Mouse (Mus musculus) heart, embryonic 13.5 days (tissue): ENCODE data around the gene Bbs7. TPM values are rescaled to one million over a fixed set of nuclear protein-coding genes. Genes with fewer than 3 reads are reported as not detected.
"Not testable (repeated sequence)": the region's sequence is repeated elsewhere in the genome, so short reads cannot be mapped to it uniquely, and the experiment has no call there.

Experiments
- ATAC-seq: fragments of 200-750 bp; cut with Nextera tagmentation; 2 replicates; pipeline ENCODE4 v1.8.0; 2017; ENCODE audit warnings: moderate TSS enrichment; ENCODE audit not compliant: insufficient number of reproducible peaks, low FRiP score, low TSS enrichment; ENCODE audit errors: extremely low read depth
- H3K27ac ChIP-seq: fragments of 300-500 bp; sonication (generic); replicated peaks from 2 replicates; pipeline ENCODE4 v1.5.1; 2015; ENCODE audit warnings: moderate library complexity, mild to moderate bottlenecking, inconsistent platforms
- H3K27me3 ChIP-seq: fragments of 300-500 bp; sonication (generic); replicated peaks from 2 replicates; pipeline ENCODE4 v1.6.1; 2015; ENCODE audit warnings: mild to moderate bottlenecking, inconsistent platforms
- H3K36me3 ChIP-seq: fragments of 300-500 bp; sonication (generic); 2 replicates; pipeline ENCODE4 v1.6.1; 2015; ENCODE audit warnings: mild to moderate bottlenecking, inconsistent platforms
- H3K4me1 ChIP-seq: fragments of 300-500 bp; sonication (generic); 2 replicates; pipeline ENCODE4 v1.6.1; 2015; ENCODE audit warnings: inconsistent platforms
- H3K4me2 ChIP-seq: fragments of 300-500 bp; sonication (generic); 2 replicates; pipeline ENCODE4 v1.6.1; 2015; ENCODE audit warnings: inconsistent platforms, mild to moderate bottlenecking, moderate library complexity
- H3K4me3 ChIP-seq: fragments of 300-500 bp; sonication (generic); 2 replicates; pipeline ENCODE4 v1.5.1; 2015; ENCODE audit warnings: moderate library complexity, mild to moderate bottlenecking, inconsistent platforms
- H3K9ac ChIP-seq: fragments of 300-500 bp; sonication (generic); 2 replicates; pipeline ENCODE4 v1.6.1; 2015; ENCODE audit warnings: inconsistent platforms, mild to moderate bottlenecking, moderate library complexity
- H3K9me3 ChIP-seq: fragments of 300-500 bp; sonication (generic); 2 replicates; pipeline ENCODE4 v1.6.1; 2016; ENCODE audit warnings: inconsistent platforms
- WGBS: fragments of 180-500 bp; shearing (Covaris S2); methylation state at CpG from one replicate; pipeline ENCODE4 v1.1.7; 2015; ENCODE audit warnings: mixed read lengths; 5-methylcytosine and 5-hydroxymethylcytosine counted together
- polyA plus RNA-seq: library from polyadenylated mRNA; unstranded; fragments of >200 nt; fragmentation: Nextera tagmentation; extraction: Ambion mirVana; gene quantifications from 2 replicates; pipeline ENCODE4 v1.2.1, GENCODE M21; 2015

The Bbs7 gene
- 9.9 and 11.0 TPM in 2 replicates for polyA plus RNA-seq

GRCm38 (mm10) chr3:36613202-36613907 is at the start of gene Bbs7:
TSS of gene Bbs7 (minus strand) at chr3:36613477.
- ATAC-seq: peak; percentile 98
- peak within 1 kb of the TSS; percentile 74 for H3K4me3 ChIP-seq
- peaks cover 10% of the 10 kb centered on the region for H3K4me1 ChIP-seq
- WGBS: 4% methylated on average over 38 of the region's 38 CpGs
- no peaks in the 10 kb centered on the region for H3K27me3 ChIP-seq
- peak within 1 kb of the TSS; percentile 53; the same call in 1 of the 2 replicates for H3K27ac ChIP-seq
- no peaks in the 10 kb centered on the region for H3K36me3 ChIP-seq
- H3K9ac ChIP-seq: peak within 1 kb of the TSS; percentile 85
- no peaks in the 10 kb centered on the region for H3K9me3 ChIP-seq
- peak within 1 kb of the TSS; percentile 76 for H3K4me2 ChIP-seq

DNA sequence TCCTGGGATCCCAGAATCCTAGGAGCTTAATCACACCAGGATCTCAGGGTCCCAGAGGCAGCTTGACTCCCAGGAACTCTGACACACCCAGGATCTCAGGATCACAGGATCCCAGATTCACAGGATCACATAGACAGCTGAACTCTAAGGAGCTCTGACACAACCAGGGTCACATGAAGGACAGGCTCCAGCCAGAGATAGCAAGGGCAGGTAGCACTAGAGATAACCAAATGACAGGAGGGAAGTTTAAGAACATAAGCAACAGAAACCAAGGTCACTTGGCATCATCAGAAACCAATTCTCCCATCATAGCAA is 31.9 kb upstream of the Bbs7 start:
- not testable (repeated sequence) for H3K9ac ChIP-seq, H3K9me3 ChIP-seq, ATAC-seq, H3K27ac ChIP-seq, H3K4me2 ChIP-seq, H3K27me3 ChIP-seq, H3K4me1 ChIP-seq, H3K36me3 ChIP-seq, H3K4me3 ChIP-seq

DNA sequence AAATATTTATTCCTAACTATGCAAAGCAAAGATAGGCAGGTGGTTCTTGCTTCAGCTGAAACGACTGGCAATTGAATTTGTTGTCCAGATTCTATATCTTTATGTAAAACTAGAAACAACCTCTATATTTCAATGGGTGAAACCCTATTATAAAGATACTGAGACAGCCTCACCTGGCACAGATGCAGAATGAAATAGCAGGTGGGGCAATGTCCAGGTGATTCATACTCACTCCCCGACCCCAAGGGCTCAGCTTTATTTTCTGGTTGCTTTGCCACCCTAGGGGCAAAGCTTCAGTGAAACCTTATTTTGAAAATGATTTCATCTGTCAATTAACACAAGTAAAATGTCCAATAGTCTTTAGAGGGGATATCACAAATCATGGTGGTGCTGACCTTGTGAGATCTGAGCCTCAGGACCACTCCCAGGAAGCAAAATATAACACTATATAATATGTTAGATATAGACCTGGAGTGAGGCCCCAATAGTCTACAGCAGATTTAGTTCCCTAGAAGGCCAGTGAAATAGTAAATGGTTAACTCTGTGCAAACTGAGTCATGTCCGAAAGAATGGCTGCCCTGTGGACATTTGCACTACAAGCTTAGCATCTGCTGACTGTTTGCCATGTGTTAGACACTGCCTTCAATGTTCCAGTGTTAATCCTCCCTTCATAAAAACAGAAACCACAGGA is 31.4 kb upstream of the Bbs7 start:
- Histone ChIP-seq H3K36me3 (no peaks in the 10 kb centered on the region), H3K27me3 (no peaks in the 10 kb centered on the region), H3K4me2 (no peak overlapping the region), H3K4me1 (no peaks in the 10 kb centered on the region), H3K27ac (no peak overlapping the region), H3K9ac (no peak overlapping the region), H3K9me3 (no peaks in the 10 kb centered on the region), H3K4me3 (no peak overlapping the region)
- ATAC-seq: no peak
- 72% methylated on average over 3 of the region's 3 CpGs for WGBS

GRCm38 (mm10) chr3:36643354-36643753 is 30.1 kb upstream of the Bbs7 start:
- Histone ChIP-seq H3K9ac (no peak overlapping the region), H3K9me3 (no peaks in the 10 kb centered on the region), H3K4me2 (no peak overlapping the region), H3K36me3 (0 out of 2 replicates have a peak, but pooled peaks cover 4% of the 10 kb centered on the region), H3K4me3 (no peak overlapping the region), H3K4me1 (no peaks in the 10 kb centered on the region), H3K27ac (no peak overlapping the region), H3K27me3 (no peaks in the 10 kb centered on the region)
- 69% methylated on average over 3 of the region's 3 CpGs for WGBS
- ATAC-seq: no peak

GRCm38 (mm10) chr3:36642736-36643135 is 29.5 kb upstream of the Bbs7 start:
- Histone ChIP-seq H3K27ac (no peak overlapping the region), H3K36me3 (0 out of 2 replicates have a peak, but pooled peaks cover 4% of the 10 kb centered on the region), H3K4me3 (no peak overlapping the region), H3K9ac (no peak overlapping the region), H3K27me3 (no peaks in the 10 kb centered on the region), H3K9me3 (no peaks in the 10 kb centered on the region), H3K4me1 (no peaks in the 10 kb centered on the region), H3K4me2 (no peak overlapping the region)
- WGBS: 69% methylated on average over 13 of the region's 13 CpGs
- no peak for ATAC-seq

- Histone ChIP-seq H3K4me3 (no peak overlapping the region), H3K27me3 (no peaks in the 10 kb centered on the region), H3K27ac (no peak overlapping the region), H3K9ac (no peak overlapping the region), H3K4me1 (no peaks in the 10 kb centered on the region), H3K9me3 (no peaks in the 10 kb centered on the region), H3K36me3 (0 out of 2 replicates have a peak, but pooled peaks cover 4% of the 10 kb centered on the region), H3K4me2 (no peak overlapping the region)
- WGBS: 59% methylated on average over 2 of the region's 2 CpGs
- no peak for ATAC-seq
These were observed 27.5 kb upstream of the Bbs7 start for GRCm38 (mm10) chr3:36640787-36641186.

DNA sequence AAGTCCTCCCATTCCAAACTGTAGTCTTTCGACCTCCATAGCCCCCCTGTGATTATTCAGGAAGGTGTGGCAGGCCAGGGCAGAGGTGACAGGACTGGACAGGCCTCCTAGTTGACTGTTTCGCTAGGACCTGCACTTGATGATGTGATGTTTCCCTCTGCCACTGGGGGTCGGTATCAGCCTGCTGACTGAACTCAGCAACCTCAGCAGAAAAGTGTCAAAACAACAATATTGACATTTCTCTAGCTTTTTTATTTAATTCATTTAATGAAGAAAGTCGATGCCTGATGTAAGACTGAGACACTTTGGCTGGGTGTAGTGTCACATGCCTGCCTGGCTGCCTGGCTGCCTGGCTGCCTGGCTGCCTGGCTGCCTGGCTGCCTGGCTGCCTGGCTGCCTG is 22.2 kb upstream of the Bbs7 start:
- no peak overlapping the region for H3K27ac ChIP-seq
- WGBS: 24% methylated on average over 4 of the region's 4 CpGs
- no peaks in the 10 kb centered on the region for H3K9me3 ChIP-seq
- no peak for ATAC-seq
- H3K4me2 ChIP-seq: no peak overlapping the region
- H3K4me1 ChIP-seq: no peaks in the 10 kb centered on the region
- no peak overlapping the region for H3K9ac ChIP-seq
- no peaks in the 10 kb centered on the region for H3K27me3 ChIP-seq
- H3K4me3 ChIP-seq: no peak overlapping the region
- 0 out of 2 replicates have a peak, but pooled peaks cover 4% of the 10 kb centered on the region for H3K36me3 ChIP-seq

DNA sequence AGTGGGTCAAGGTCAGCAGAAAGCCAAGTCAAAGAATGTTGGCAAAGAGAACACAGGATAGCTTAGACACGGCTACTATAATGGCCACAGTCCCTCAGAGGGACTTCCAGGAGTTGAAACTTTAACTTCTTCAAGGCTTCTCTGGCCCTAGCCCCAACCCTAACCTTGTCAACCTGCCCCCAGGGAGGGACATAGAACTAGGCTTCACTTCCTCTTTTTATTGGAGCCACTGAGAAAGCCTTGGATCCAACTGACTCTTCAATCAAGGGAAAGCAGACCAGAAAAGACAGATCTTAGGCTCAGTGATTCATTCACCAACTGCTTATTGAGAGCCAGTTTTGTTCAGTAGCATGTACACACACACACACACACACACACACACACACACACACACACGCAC is 13.5 kb upstream of the Bbs7 start:
- H3K27me3 ChIP-seq: no peaks in the 10 kb centered on the region
- no peaks in the 10 kb centered on the region for H3K36me3 ChIP-seq
- no peak overlapping the region for H3K4me3 ChIP-seq
- WGBS: 61% methylated on average over 2 of the region's 2 CpGs
- H3K4me1 ChIP-seq: peaks cover 5% of the 10 kb centered on the region; the same call in 1 of the 2 replicates
- no peak overlapping the region for H3K4me2 ChIP-seq
- ATAC-seq: no peak
- no peak overlapping the region for H3K27ac ChIP-seq
- no peak overlapping the region for H3K9ac ChIP-seq
- H3K9me3 ChIP-seq: no peaks in the 10 kb centered on the region

GRCm38 (mm10) chr3:36618181-36618580 is 4.9 kb upstream of the Bbs7 start:
- no peak overlapping the region for H3K4me2 ChIP-seq
- 66% methylated on average over 7 of the region's 7 CpGs for WGBS
- H3K4me3 ChIP-seq: no peak overlapping the region
- ATAC-seq: no peak
- H3K9me3 ChIP-seq: no peaks in the 10 kb centered on the region
- H3K9ac ChIP-seq: no peak overlapping the region
- peaks cover 3% of the 10 kb centered on the region for H3K4me1 ChIP-seq
- H3K36me3 ChIP-seq: peaks cover 4% of the 10 kb centered on the region
- no peaks in the 10 kb centered on the region for H3K27me3 ChIP-seq
- H3K27ac ChIP-seq: no peak overlapping the region

DNA sequence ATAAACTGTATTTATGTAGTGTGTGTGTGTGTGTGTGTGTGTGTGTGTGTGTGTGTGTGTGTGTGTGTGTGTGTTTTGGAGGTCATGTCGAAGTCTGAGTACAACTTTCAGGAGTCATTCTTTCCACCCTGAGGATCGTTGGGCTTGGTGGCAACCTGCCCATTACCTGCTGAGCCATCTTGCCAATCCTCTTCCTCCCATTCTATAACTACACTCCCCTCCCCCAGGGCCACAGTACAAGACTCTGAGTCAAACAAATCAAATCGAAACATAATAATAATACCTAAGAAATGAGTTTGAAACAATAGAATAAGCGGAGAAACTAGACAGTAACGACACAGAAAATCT is 605 bp upstream of the Bbs7 start:
- H3K4me1 ChIP-seq: peaks cover 10% of the 10 kb centered on the region
- H3K4me3 ChIP-seq: peak overlapping the region; percentile 74; the same call in 1 of the 2 replicates

DNA sequence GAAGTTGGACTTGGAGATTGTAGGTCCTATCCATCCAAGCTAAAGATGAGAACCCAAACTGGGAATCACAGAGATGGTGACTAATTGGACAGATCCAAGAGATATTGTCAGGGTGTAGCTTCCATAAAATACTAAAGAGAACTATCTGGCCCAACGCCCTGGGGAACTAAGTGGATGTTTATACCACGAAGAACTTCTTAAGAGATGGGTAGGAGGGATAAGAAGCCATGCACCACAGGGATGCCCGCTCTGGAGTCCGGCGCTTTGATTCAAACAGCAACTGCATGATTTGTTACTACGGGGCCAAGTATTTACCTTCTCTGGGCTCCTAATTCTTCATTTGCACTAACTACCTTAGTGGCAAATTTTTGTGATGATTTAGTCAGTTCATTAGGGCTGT is 590 bp downstream of the Bbs7 start:
- H3K4me2 ChIP-seq: peak overlapping the region; percentile 76
- peak overlapping the region; percentile 85 for H3K9ac ChIP-seq
- H3K9me3 ChIP-seq: no peaks in the 10 kb centered on the region
- ATAC-seq: no peak
- WGBS: 4% methylated on average over 6 of the region's 6 CpGs
- peak overlapping the region; percentile 74 for H3K4me3 ChIP-seq
- H3K27ac ChIP-seq: peak overlapping the region; percentile 53; the same call in 1 of the 2 replicates
- H3K4me1 ChIP-seq: peaks cover 10% of the 10 kb centered on the region
- H3K36me3 ChIP-seq: no peaks in the 10 kb centered on the region
- H3K27me3 ChIP-seq: no peaks in the 10 kb centered on the region

More for the DNA sequence above, 605 bp upstream of the Bbs7 start:
- no peaks in the 10 kb centered on the region for H3K27me3 ChIP-seq
- no peaks in the 10 kb centered on the region for H3K36me3 ChIP-seq
- H3K9me3 ChIP-seq: no peaks in the 10 kb centered on the region
- no peak for ATAC-seq
- WGBS: 70% methylated on average over 5 of the region's 5 CpGs
- peak overlapping the region; percentile 66; the same call in 1 of the 2 replicates for H3K9ac ChIP-seq
- H3K27ac ChIP-seq: no peak overlapping the region
- peak overlapping the region; percentile 76 for H3K4me2 ChIP-seq
